ENCODE assay signal across 10 mouse cellular contexts in genomic region chr5:120849601-120850136, GRCm38 (mm10). TPM values are rescaled to one million over a fixed set of nuclear protein-coding genes. Genes with fewer than 3 reads are reported as not detected.
DNase-seq lines count a peak whose midpoint lies in the region; ATAC-seq and TF ChIP-seq lines count a peak whose summit lies in the region.
"Had no signal": no experiment of that assay in that cellular context is flagged by ENCODE, and none has a peak within 500 bp of the region (broad histone marks: within the 10 kb centered on the region; RNA-seq: fewer than 3 reads in every experiment).

No protein-coding gene starts in this region.

- no peaks in the 10 kb centered on the region for H3K9me3 ChIP-seq in intestine, postnatal 0 days (ENCODE audit: control insufficient read depth)
- no peaks in the 10 kb centered on the region for H3K9me3 ChIP-seq in intestine, embryonic 16.5 days (ENCODE audit: control insufficient read depth, low read length)
- 0 out of 2 replicates have a peak, but pooled peaks cover 3% of the 10 kb centered on the region for H3K9me3 ChIP-seq in kidney, postnatal 0 days (replicated peaks; ENCODE audit: low read length)

- no peak overlapping the region for H3K9ac ChIP-seq in intestine, postnatal 0 days (ENCODE audit: low read depth, low read length)
- H3K9ac ChIP-seq in intestine, embryonic 16.5 days (ENCODE audit: low read depth, low read length) = no peak overlapping the region
- no peak overlapping the region for H3K9ac ChIP-seq in kidney, postnatal 0 days (ENCODE audit: low read depth, low read length)

- H3K4me2 ChIP-seq in intestine, postnatal 0 days (replicated peaks; ENCODE audit: low read depth) = no peak overlapping the region
- no peak overlapping the region for H3K4me2 ChIP-seq in intestine, embryonic 16.5 days (ENCODE audit: low read depth, low read length)
- no peak overlapping the region for H3K4me2 ChIP-seq in kidney, postnatal 0 days (ENCODE audit: low read length)

- WGBS in intestine, postnatal 0 days = 64% methylated on average over 3 of the region's 3 CpGs
- 69% methylated on average over 3 of the region's 3 CpGs for WGBS in intestine, embryonic 16.5 days
- WGBS in kidney, postnatal 0 days = 62% methylated on average over 3 of the region's 3 CpGs

- no peak overlapping the region for H3K27ac ChIP-seq in intestine, postnatal 0 days (ENCODE audit: low read depth, low read length)
- H3K27ac ChIP-seq in intestine, embryonic 16.5 days (ENCODE audit: low read length) = no peak overlapping the region
- H3K27ac ChIP-seq in kidney, postnatal 0 days = no peak overlapping the region

- peak; percentile 84 for TF ChIP-seq CTCF in intestine, postnatal 0 days (IDR thresholded peaks at IDR 0.05; ENCODE audit: low read depth)
- peak; percentile 73 for TF ChIP-seq CTCF in kidney, postnatal 0 days (IDR thresholded peaks at IDR 0.05; ENCODE audit: low read depth)

- no peaks in the 10 kb centered on the region for H3K27me3 ChIP-seq in intestine, postnatal 0 days (replicated peaks; ENCODE audit: control insufficient read depth, insufficient read depth, low read length)
- H3K27me3 ChIP-seq in intestine, embryonic 16.5 days (replicated peaks; ENCODE audit: control insufficient read depth, insufficient read depth, low read length) = no peaks in the 10 kb centered on the region
- no peaks in the 10 kb centered on the region for H3K27me3 ChIP-seq in kidney, postnatal 0 days (ENCODE audit: insufficient read depth, low read length)

- H3K4me1 ChIP-seq in intestine, postnatal 0 days (replicated peaks; ENCODE audit: control insufficient read depth, insufficient read depth, low read length) = no peaks in the 10 kb centered on the region
- H3K4me1 ChIP-seq in intestine, embryonic 16.5 days (ENCODE audit: control insufficient read depth, insufficient read depth, low read length) = peaks cover 6% of the 10 kb centered on the region
- H3K4me1 ChIP-seq in kidney, postnatal 0 days (replicated peaks; ENCODE audit: insufficient read depth, low read length) = no peaks in the 10 kb centered on the region
- H3K4me1 ChIP-seq: megakaryocyte, embryonic 14.5 days had no signal

- H3K36me3 ChIP-seq in intestine, postnatal 0 days (ENCODE audit: control insufficient read depth, insufficient read depth) = no peaks in the 10 kb centered on the region
- no peaks in the 10 kb centered on the region for H3K36me3 ChIP-seq in intestine, embryonic 16.5 days (ENCODE audit: control insufficient read depth, insufficient read depth, low read length)
- no peaks in the 10 kb centered on the region for H3K36me3 ChIP-seq in kidney, postnatal 0 days (ENCODE audit: insufficient read depth, low read length)

- no peak overlapping the region for H3K4me3 ChIP-seq in intestine, postnatal 0 days (ENCODE audit: low read depth, low read length)
- no peak overlapping the region for H3K4me3 ChIP-seq in intestine, embryonic 16.5 days (ENCODE audit: low read length)
- H3K4me3 ChIP-seq in kidney, postnatal 0 days (replicated peaks; ENCODE audit: low read depth, low read length) = no peak overlapping the region
- H3K4me3 ChIP-seq: megakaryocyte, embryonic 14.5 days had no signal

- ATAC-seq in intestine, postnatal 0 days = no peak
- no peak for ATAC-seq in intestine, embryonic 16.5 days
- ATAC-seq in kidney, postnatal 0 days (replicated peaks; ENCODE audit: low FRiP score, low read depth) = no peak
- no peak for ATAC-seq in activated CD4-positive, CD25-positive, alpha-beta regulatory T cell, adult 4 months

- peak; percentile 68 for DNase-seq in CD4-positive helper T cell, adult 2 months (ENCODE audit: low read depth, low spot score)
- DNase-seq in NIH3T3 (ENCODE audit: low read depth) = peak; percentile 73
- DNase-seq in cerebellum, postnatal 36 days = peak; percentile 23 to 30
- DNase-seq in kidney, postnatal 0 days (ENCODE audit: low spot score) = peak; percentile 20
- peak; percentile 39 for DNase-seq in mesoderm, embryonic 11.5 days (ENCODE audit: low read depth, low spot score)

RNA-seq across cellular contexts. Expression of gene Oas1f, which starts 2.5 kb away (rescaled TPM):
- not detected in 2 replicates for polyA plus RNA-seq in intestine, postnatal 0 days (2015; fragmentation: Nextera tagmentation; extraction: Ambion mirVana)
- polyA plus RNA-seq in intestine, embryonic 16.5 days (2015; fragmentation: Nextera tagmentation; extraction: Ambion mirVana) = 0.20 TPM in 1 of 2 replicates, not detected in the other
- 0.12 and 0.27 TPM in 2 replicates for polyA plus RNA-seq in kidney, postnatal 0 days (2015; fragmentation: Nextera tagmentation; extraction: Ambion mirVana)
- polyA plus RNA-seq in activated CD4-positive, CD25-positive, alpha-beta regulatory T cell, adult 4 months (2017; shearing (Covaris generic)) = not detected
- polyA plus RNA-seq: heart, embryonic 14.5 days had no signal

RNA-seq across cellular contexts. Expression of gene Oas1h, which starts 11.6 kb away (rescaled TPM):
- polyA plus RNA-seq in intestine, postnatal 0 days (2015; fragmentation: Nextera tagmentation; extraction: Ambion mirVana) = not detected in 2 replicates
- polyA plus RNA-seq in intestine, embryonic 16.5 days (2015; fragmentation: Nextera tagmentation; extraction: Ambion mirVana) = not detected in 2 replicates
- polyA plus RNA-seq in kidney, postnatal 0 days (2015; fragmentation: Nextera tagmentation; extraction: Ambion mirVana) = 0.07 TPM in 1 of 2 replicates, not detected in the other
- not detected for polyA plus RNA-seq in activated CD4-positive, CD25-positive, alpha-beta regulatory T cell, adult 4 months (2017; shearing (Covaris generic))
- polyA plus RNA-seq: heart, embryonic 14.5 days had no signal

RNA-seq across cellular contexts. Expression of gene Oas1c, which starts 37.4 kb away (rescaled TPM):
- 1.0 and 1.2 TPM in 2 replicates for polyA plus RNA-seq in intestine, postnatal 0 days (2015; fragmentation: Nextera tagmentation; extraction: Ambion mirVana)
- polyA plus RNA-seq in intestine, embryonic 16.5 days (2015; fragmentation: Nextera tagmentation; extraction: Ambion mirVana) = 0.58 and 1.1 TPM in 2 replicates
- polyA plus RNA-seq in kidney, postnatal 0 days (2015; fragmentation: Nextera tagmentation; extraction: Ambion mirVana) = 1.1 and 1.2 TPM in 2 replicates
- polyA plus RNA-seq in activated CD4-positive, CD25-positive, alpha-beta regulatory T cell, adult 4 months (2017; shearing (Covaris generic)) = 10 to 100 TPM; 11.2 to 14.4 TPM

RNA-seq across cellular contexts. Expression of gene Oas1g, which starts 37.7 kb away (rescaled TPM):
- 30.9 and 31.8 TPM in 2 replicates for polyA plus RNA-seq in intestine, postnatal 0 days (2015; fragmentation: Nextera tagmentation; extraction: Ambion mirVana)
- polyA plus RNA-seq in intestine, embryonic 16.5 days (2015; fragmentation: Nextera tagmentation; extraction: Ambion mirVana) = 1.5 and 2.6 TPM in 2 replicates
- 1.6 and 1.8 TPM in 2 replicates for polyA plus RNA-seq in kidney, postnatal 0 days (2015; fragmentation: Nextera tagmentation; extraction: Ambion mirVana)
- polyA plus RNA-seq in activated CD4-positive, CD25-positive, alpha-beta regulatory T cell, adult 4 months (2017; shearing (Covaris generic)) = 1 to 10 TPM in 1 of 2 experiments, not detected in 1; 1.0 TPM

RNA-seq across cellular contexts. Expression of gene Oas1e, which starts 54.3 kb away (rescaled TPM):
- polyA plus RNA-seq in intestine, postnatal 0 days (2015; fragmentation: Nextera tagmentation; extraction: Ambion mirVana) = 0.10 TPM in 1 of 2 replicates, not detected in the other
- polyA plus RNA-seq in intestine, embryonic 16.5 days (2015; fragmentation: Nextera tagmentation; extraction: Ambion mirVana) = not detected in 2 replicates
- polyA plus RNA-seq in kidney, postnatal 0 days (2015; fragmentation: Nextera tagmentation; extraction: Ambion mirVana) = not detected in 2 replicates
- not detected for polyA plus RNA-seq in activated CD4-positive, CD25-positive, alpha-beta regulatory T cell, adult 4 months (2017; shearing (Covaris generic))
- polyA plus RNA-seq: heart, embryonic 14.5 days had no signal

Comparison
In these comparisons a context has a peak if more than half of its experiments do, and no peak if none do; other contexts are left out.
1. DNase-seq: peak in every context shown above with its lines; median percentile 73 in NIH3T3; 68 in CD4-positive helper T cell, adult 2 months; 39 in mesoderm, embryonic 11.5 days; 26 in cerebellum, postnatal 36 days; 20 in kidney, postnatal 0 days.